Mouse (Mus musculus): ENCODE measurements around the gene Als2.

DNA sequence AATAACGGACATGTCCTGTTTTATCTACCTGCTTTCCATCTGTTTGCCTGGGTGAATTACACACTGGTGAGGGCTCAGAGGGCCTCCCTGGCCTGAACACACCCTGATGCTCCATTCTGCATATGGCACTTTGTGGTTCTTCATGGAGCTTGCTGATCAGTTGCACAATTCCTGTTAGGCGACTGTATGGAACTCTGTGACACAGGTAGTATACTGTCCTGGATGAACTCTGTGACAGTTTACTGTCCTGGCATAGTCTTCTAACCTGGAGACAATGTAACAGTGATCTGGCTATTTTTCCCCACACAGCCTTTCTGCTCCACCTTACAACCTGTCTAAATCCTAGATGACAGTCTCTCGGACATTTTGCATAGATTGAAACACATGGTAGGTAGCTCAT, 77.9 kb downstream of the Als2 start:
- no peak for TF ChIP-seq CTCF (conservative IDR thresholded peaks at IDR 0.05; ENCODE audit: insufficient read depth, insufficient read length, low read depth, low read length)
- no peak for TF ChIP-seq POLR2A (IDR thresholded peaks at IDR 0.05; ENCODE audit: low read depth, low read length)
